Mouse (Mus musculus) thymus, adult 2 months (tissue): ENCODE measurements around the gene Sh3pxd2a. TPM values are rescaled to one million over a fixed set of nuclear protein-coding genes. Genes with fewer than 3 reads are reported as not detected.

Source experiments
- DNase-seq: peaks from one replicate; pipeline ENCODE4 v3.0.0; 2021
- H3K27ac ChIP-seq: fragments of 200-500 bp; 2 replicates; pipeline ENCODE4 v1.5.1; 2012; ENCODE audit warnings: low read length, control low read depth; ENCODE audit not compliant: control insufficient read depth, insufficient read depth
- H3K27me3 ChIP-seq: fragments of 200-500 bp; 2 replicates; pipeline ENCODE4 v1.6.1; 2012; ENCODE audit warnings: mild to moderate bottlenecking, low read length, moderate library complexity, mixed read lengths; ENCODE audit not compliant: control insufficient read depth, insufficient read depth
- H3K36me3 ChIP-seq: fragments of 200-500 bp; 2 replicates; pipeline ENCODE4 v1.6.1; 2012; ENCODE audit warnings: mild to moderate bottlenecking, low read length, moderate library complexity; ENCODE audit not compliant: control insufficient read depth, insufficient read depth
- H3K4me1 ChIP-seq: fragments of 200-500 bp; replicated peaks from 2 replicates; pipeline ENCODE4 v1.6.1; 2012; ENCODE audit warnings: low read length; ENCODE audit not compliant: control insufficient read depth, insufficient read depth
- H3K4me3 ChIP-seq: fragments of 200-500 bp; 2 replicates; pipeline ENCODE4 v1.5.1; 2012; ENCODE audit warnings: mild to moderate bottlenecking, low read length, control low read depth, moderate library complexity; ENCODE audit not compliant: control insufficient read depth, insufficient read depth
- CTCF ChIP-seq: fragments of 200-500 bp; IDR thresholded peaks from 2 replicates; pipeline ENCODE4 v1.5.1; 2012; ENCODE audit warnings: mild to moderate bottlenecking, control low read depth, low read length, moderate library complexity, borderline replicate concordance; ENCODE audit not compliant: control insufficient read depth, poor library complexity, insufficient read depth; ENCODE audit errors: extremely low read depth
- POLR2A ChIP-seq: fragments of 200-500 bp; IDR thresholded peaks from 2 replicates; pipeline ENCODE4 v1.6.1; 2012; ENCODE audit warnings: mild to moderate bottlenecking, low read length, control low read depth, moderate library complexity; ENCODE audit not compliant: control insufficient read depth, poor library complexity, insufficient read depth; ENCODE audit errors: extremely low read depth
- WGBS: fragments of 180-500 bp; shearing (Covaris S2); methylation state at CpG from one replicate; pipeline ENCODE4 v1.1.7; 2018; 5-methylcytosine and 5-hydroxymethylcytosine counted together
- polyA plus RNA-seq: library from polyadenylated mRNA; depleted of rRNA; stranded (reverse); fragments of >200 nt; gene quantifications from 2 replicates; pipeline ENCODE4 v1.2.3, GENCODE M21; 2012

The Sh3pxd2a gene
- polyA plus RNA-seq, 1 experiment, result 19.4 TPM

GRCm38 (mm10) chr19:47220232-47220631, 244.0 kb downstream of the Sh3pxd2a start:
- Histone ChIP-seq H3K36me3 (no peaks in the 10 kb centered on the region), H3K27ac (no peak overlapping the region), H3K27me3 (no peaks in the 10 kb centered on the region), H3K4me1 (no peaks in the 10 kb centered on the region), H3K4me3 (no peak overlapping the region)
- TF ChIP-seq POLR2A (no peak), CTCF (no peak)
- 90% methylated on average over 2 of the region's 2 CpGs for WGBS
- no peak for DNase-seq

GRCm38 (mm10) chr19:47219622-47220021, 244.6 kb downstream of the Sh3pxd2a start:
- 81% methylated on average over 4 of the region's 4 CpGs for WGBS
- Histone ChIP-seq H3K4me3 (no peak overlapping the region), H3K36me3 (no peaks in the 10 kb centered on the region), H3K27me3 (no peaks in the 10 kb centered on the region), H3K4me1 (no peaks in the 10 kb centered on the region), H3K27ac (no peak overlapping the region)
- TF ChIP-seq CTCF (no peak), POLR2A (no peak)
- DNase-seq, result no peak

- H3K36me3 ChIP-seq, result no peaks in the 10 kb centered on the region
- no peaks in the 10 kb centered on the region for H3K27me3 ChIP-seq
- no peak for DNase-seq
- H3K4me3 ChIP-seq, result no peak overlapping the region
- no peak overlapping the region for H3K27ac ChIP-seq
- WGBS, result 94% methylated on average over 5 of the region's 5 CpGs
- TF ChIP-seq POLR2A (no peak), CTCF (no peak)
- H3K4me1 ChIP-seq, result no peaks in the 10 kb centered on the region
Observed at GRCm38 (mm10) chr19:47216766-47217165, 247.4 kb downstream of the Sh3pxd2a start.

- no peak overlapping the region for H3K27ac ChIP-seq
- no peaks in the 10 kb centered on the region for H3K36me3 ChIP-seq
- TF ChIP-seq POLR2A, result no peak
- TF ChIP-seq CTCF, result no peak
- 85% methylated on average over 1 of the region's 1 CpGs for WGBS
- H3K4me3 ChIP-seq, result no peak overlapping the region
- no peaks in the 10 kb centered on the region for H3K4me1 ChIP-seq
- no peak for DNase-seq
- H3K27me3 ChIP-seq, result no peaks in the 10 kb centered on the region
Observed at GRCm38 (mm10) chr19:47213470-47213869, 250.7 kb downstream of the Sh3pxd2a start.

GRCm38 (mm10) chr19:47212401-47212800, 251.8 kb downstream of the Sh3pxd2a start:
- WGBS, result 96% methylated on average over 7 of the region's 7 CpGs
- no peak overlapping the region for H3K4me3 ChIP-seq
- no peak for DNase-seq
- H3K4me1 ChIP-seq, result no peaks in the 10 kb centered on the region
- no peak overlapping the region for H3K27ac ChIP-seq
- no peaks in the 10 kb centered on the region for H3K36me3 ChIP-seq
- no peaks in the 10 kb centered on the region for H3K27me3 ChIP-seq
- TF ChIP-seq CTCF (no peak), POLR2A (no peak)

- WGBS, result 88% methylated on average over 10 of the region's 10 CpGs
Observed at GRCm38 (mm10) chr19:47211609-47212312, 252.4 kb downstream of the Sh3pxd2a start.

More at GRCm38 (mm10) chr19:47211609-47212312, 252.4 kb downstream of the Sh3pxd2a start:
- H3K36me3 ChIP-seq, result no peaks in the 10 kb centered on the region
- no peak for TF ChIP-seq POLR2A
- TF ChIP-seq CTCF, result no peak
- DNase-seq, result no peak
- H3K27ac ChIP-seq, result no peak overlapping the region
- no peak overlapping the region for H3K4me3 ChIP-seq
- H3K27me3 ChIP-seq, result no peaks in the 10 kb centered on the region
- H3K4me1 ChIP-seq, result no peaks in the 10 kb centered on the region
